Mouse (Mus musculus) embryo, embryonic 10.5 days (tissue): ENCODE measurements around the gene Dnajb14.
"Not testable (repeated sequence)": the region's sequence is repeated elsewhere in the genome, so short reads cannot be mapped to it uniquely, and the experiment has no call there.

Experiments used
- DNase-seq: peaks from one replicate; pipeline ENCODE4 v3.0.0-alpha.2; 2015; ENCODE audit warnings: low spot score

Gene Dnajb14

GRCm38 (mm10) chr3:137863330-137864123 is 3.9 kb upstream of the Dnajb14 start:
- no peak for DNase-seq

- DNase-seq = peak; percentile 99
These were observed 3.1 kb upstream of the Dnajb14 start, which contains the start of gene H2afz for GRCm38 (mm10) chr3:137864124-137864987. H2afz (plus strand) TSS chr3:137864487.

GRCm38 (mm10) chr3:137864988-137865982 is 2.2 kb upstream of the Dnajb14 start:
- DNase-seq = peak; percentile 95

- no peak for DNase-seq
These were observed 390 bp upstream of the Dnajb14 start for GRCm38 (mm10) chr3:137867133-137867436.

GRCm38 (mm10) chr3:137868094-137868913 is 829 bp downstream of the Dnajb14 start:
- DNase-seq = peak; percentile 63

- no peak for DNase-seq
These were observed 1.9 kb downstream of the Dnajb14 start for GRCm38 (mm10) chr3:137869395-137869794.

GRCm38 (mm10) chr3:137879313-137879712 is 11.8 kb downstream of the Dnajb14 start:
- DNase-seq = no peak

- no peak for DNase-seq
These were observed 12.8 kb downstream of the Dnajb14 start for GRCm38 (mm10) chr3:137880109-137880748.

GRCm38 (mm10) chr3:137881093-137881492 is 13.6 kb downstream of the Dnajb14 start:
- DNase-seq = no peak

- no peak for DNase-seq
These were observed 20.5 kb downstream of the Dnajb14 start for GRCm38 (mm10) chr3:137887961-137888360.

- no peak for DNase-seq
These were observed 23.6 kb downstream of the Dnajb14 start for GRCm38 (mm10) chr3:137891089-137891488.

GRCm38 (mm10) chr3:137892118-137892517 is 24.6 kb downstream of the Dnajb14 start:
- no peak for DNase-seq

- DNase-seq = no peak
These were observed 26.3 kb downstream of the Dnajb14 start for GRCm38 (mm10) chr3:137893789-137894188.

GRCm38 (mm10) chr3:137895196-137895595 is 27.7 kb downstream of the Dnajb14 start:
- peak; percentile 21 for DNase-seq

- DNase-seq = no peak
These were observed 28.9 kb downstream of the Dnajb14 start for GRCm38 (mm10) chr3:137896386-137896785.

GRCm38 (mm10) chr3:137896867-137897266 is 29.4 kb downstream of the Dnajb14 start:
- DNase-seq = no peak

GRCm38 (mm10) chr3:137897685-137898084 is 30.2 kb downstream of the Dnajb14 start:
- DNase-seq = no peak

- no peak for DNase-seq
These were observed 32.7 kb downstream of the Dnajb14 start for GRCm38 (mm10) chr3:137900149-137900548.

- no peak for DNase-seq
These were observed 45.6 kb downstream of the Dnajb14 start for GRCm38 (mm10) chr3:137913093-137913492.

- DNase-seq = not testable (repeated sequence)
These were observed 47.1 kb downstream of the Dnajb14 start for GRCm38 (mm10) chr3:137914567-137914966.
